Comparison of ENCODE assay signal across 24 mouse cellular contexts in genomic region chr5:134780146-134780545, GRCm38 (mm10). TPM values are rescaled to one million over a fixed set of nuclear protein-coding genes. Genes with fewer than 3 reads are reported as not detected.
A peak's percentile ranks its signal among the peaks of the same experiment; 100 is the strongest.
DNase-seq lines count a peak whose midpoint lies in the region; ATAC-seq lines count a peak whose summit lies in the region.
"Had no signal": no experiment of that assay in that cellular context is flagged by ENCODE, and none has a peak within 500 bp of the region (broad histone marks: within the 10 kb centered on the region; RNA-seq: fewer than 3 reads in every experiment).

No protein-coding gene starts in this region.

- no peak for ATAC-seq in intestine, embryonic 16.5 days
- ATAC-seq: activated CD4-positive, CD25-positive, alpha-beta regulatory T cell, adult 4 months; forebrain, embryonic 14.5 days; forebrain, postnatal 0 days; hindbrain, postnatal 0 days; inflammation-experienced regulatory T-cells, adult 6 months; intestine, postnatal 0 days had no signal

- WGBS in intestine, embryonic 16.5 days = 70% methylated on average over 2 of the region's 2 CpGs

- H3K4me3 ChIP-seq in intestine, embryonic 16.5 days (ENCODE audit: low read length) = no peak overlapping the region
- H3K4me3 ChIP-seq: embryonic facial prominence, embryonic 12.5 days; embryonic facial prominence, embryonic 15.5 days had no signal

- no peaks in the 10 kb centered on the region for H3K9me3 ChIP-seq in intestine, embryonic 16.5 days (ENCODE audit: control insufficient read depth, low read length)
- H3K9me3 ChIP-seq: embryonic facial prominence, embryonic 12.5 days; embryonic facial prominence, embryonic 15.5 days had no signal

- H3K4me2 ChIP-seq in intestine, embryonic 16.5 days (ENCODE audit: low read depth, low read length) = no peak overlapping the region
- H3K4me2 ChIP-seq: embryonic facial prominence, embryonic 12.5 days; embryonic facial prominence, embryonic 15.5 days; hindbrain, embryonic 14.5 days had no signal

- DNase-seq in adrenal gland, adult (ENCODE audit: inconsistent age in 2 of 2, low spot score in 1 of 2) = peak; percentile 82 to 90
- no peak for DNase-seq in adrenal gland, postnatal 4 days (ENCODE audit: low spot score in 2 of 2)
- peak; percentile 30 for DNase-seq in testis, postnatal 14 days (ENCODE audit: low spot score)
- DNase-seq in testis, postnatal 10 days (ENCODE audit: low spot score) = no peak
- DNase-seq in adrenal gland, postnatal 25 days = peak; percentile 37
- no peak for DNase-seq in spleen, postnatal 10 days (ENCODE audit: low spot score in 2 of 2)
- DNase-seq: cerebellum, adult 11 months; cerebellum, adult 2 months; cerebellum, adult 9-11 months; cerebellum, postnatal 25 days; forebrain, postnatal 0 days; gastrocnemius, postnatal 25 days; heart, adult 18-20 months; heart, postnatal 4 days had no signal

- no peaks in the 10 kb centered on the region for H3K36me3 ChIP-seq in intestine, embryonic 16.5 days (ENCODE audit: control insufficient read depth, insufficient read depth, low read length)
- H3K36me3 ChIP-seq: embryonic facial prominence, embryonic 12.5 days; embryonic facial prominence, embryonic 15.5 days had no signal

- H3K27me3 ChIP-seq in intestine, embryonic 16.5 days (replicated peaks; ENCODE audit: control insufficient read depth, insufficient read depth, low read length) = no peaks in the 10 kb centered on the region
- H3K27me3 ChIP-seq: embryonic facial prominence, embryonic 12.5 days; embryonic facial prominence, embryonic 15.5 days had no signal

- H3K4me1 ChIP-seq in intestine, embryonic 16.5 days (ENCODE audit: control insufficient read depth, insufficient read depth, low read length) = no peaks in the 10 kb centered on the region

- no peak overlapping the region for H3K27ac ChIP-seq in intestine, embryonic 16.5 days (ENCODE audit: low read length)
- H3K27ac ChIP-seq: embryonic facial prominence, embryonic 12.5 days; embryonic facial prominence, embryonic 15.5 days; hindbrain, embryonic 14.5 days; hindbrain, postnatal 0 days had no signal

- H3K9ac ChIP-seq in intestine, embryonic 16.5 days (ENCODE audit: low read depth, low read length) = no peak overlapping the region
- H3K9ac ChIP-seq: embryonic facial prominence, embryonic 12.5 days; embryonic facial prominence, embryonic 15.5 days; forebrain, postnatal 0 days; hindbrain, embryonic 14.5 days had no signal

RNA-seq across cellular contexts. Expression of gene Eln, which starts 33.0 kb away (rescaled TPM):
- 100 to 1,000 TPM; 192 to 231 TPM for total RNA-seq in adrenal gland, postnatal 4 days (2021)
- total RNA-seq in adrenal gland, postnatal 25 days (2021) = 26.9 and 30.1 TPM in 2 replicates
- polyA plus RNA-seq in intestine, embryonic 16.5 days (2015; fragmentation: Nextera tagmentation; extraction: Ambion mirVana) = 50.5 and 65.8 TPM in 2 replicates
- total RNA-seq: common myeloid progenitor, adult 5-6 weeks had no signal

Comparison
In these comparisons a context has a peak if more than half of its experiments do, and no peak if none do; other contexts are left out.
1. DNase-seq: peak in adrenal gland, adult (2 of 2), testis, postnatal 14 days (single experiment) and adrenal gland, postnatal 25 days (single experiment); none in adrenal gland, postnatal 4 days (0 of 2), testis, postnatal 10 days (single experiment) and spleen, postnatal 10 days (0 of 2).